Mouse (Mus musculus) limb, embryonic 14.5 days (tissue): ENCODE data around the gene Pcnx3. TPM values are rescaled to one million over a fixed set of nuclear protein-coding genes. Genes with fewer than 3 reads are reported as not detected.
A peak's percentile ranks its signal among the peaks of the same experiment; 100 is the strongest.

Source experiments
- ATAC-seq: fragments of 200-750 bp; cut with Nextera tagmentation; 2 replicates; pipeline ENCODE4 v1.8.0; 2017; ENCODE audit warnings: low read depth, moderate number of reproducible peaks, moderate TSS enrichment; ENCODE audit not compliant: low FRiP score
- DNase-seq: peaks from one replicate; pipeline ENCODE4 v3.0.0-alpha.2; 2015; ENCODE audit warnings: low spot score
- H3K27ac ChIP-seq: fragments of 300-500 bp; sonication (generic); replicated peaks from 2 replicates; pipeline ENCODE4 v1.5.1; 2014; ENCODE audit warnings: low read depth, mild to moderate bottlenecking, low read length, moderate library complexity, mixed read lengths
- H3K27me3 ChIP-seq: fragments of 300-500 bp; sonication (generic); 2 replicates; pipeline ENCODE4 v1.6.1; 2014; ENCODE audit warnings: low read length, mixed read lengths; ENCODE audit not compliant: control insufficient read depth, insufficient read depth
- H3K36me3 ChIP-seq: fragments of 300-500 bp; sonication (generic); 2 replicates; pipeline ENCODE4 v1.6.1; 2014; ENCODE audit warnings: mild to moderate bottlenecking, low read length, moderate library complexity, mixed read lengths; ENCODE audit not compliant: control insufficient read depth, insufficient read depth
- H3K4me1 ChIP-seq: fragments of 300-500 bp; sonication (generic); 2 replicates; pipeline ENCODE4 v1.6.1; 2014; ENCODE audit warnings: antibody characterized with exemption, low read length, mixed read lengths; ENCODE audit not compliant: control insufficient read depth, insufficient read depth
- H3K4me2 ChIP-seq: fragments of 300-500 bp; sonication (generic); replicated peaks from 2 replicates; pipeline ENCODE4 v1.6.1; 2014; ENCODE audit warnings: low read depth, mild to moderate bottlenecking, low read length, moderate library complexity; ENCODE audit not compliant: severe bottlenecking
- H3K4me3 ChIP-seq: fragments of 300-500 bp; sonication (generic); replicated peaks from 2 replicates; pipeline ENCODE4 v1.5.1; 2014; ENCODE audit warnings: low read length
- H3K9ac ChIP-seq: fragments of 300-500 bp; sonication (generic); 2 replicates; pipeline ENCODE4 v1.6.1; 2014; ENCODE audit warnings: mild to moderate bottlenecking, low read depth, low read length, moderate library complexity; ENCODE audit not compliant: severe bottlenecking
- H3K9me3 ChIP-seq: fragments of 300-500 bp; sonication (generic); 2 replicates; pipeline ENCODE4 v1.6.1; 2016; ENCODE audit warnings: low read length; ENCODE audit not compliant: control insufficient read depth
- POLR2A ChIP-seq: fragments of 200-500 bp; IDR thresholded peaks from 2 replicates; pipeline ENCODE4 v1.8.0; 2012; ENCODE audit warnings: inconsistent platforms, mild to moderate bottlenecking, moderate library complexity, borderline replicate concordance; ENCODE audit not compliant: insufficient read depth, insufficient read length; ENCODE audit errors: extremely low read depth
- WGBS: fragments of 180-500 bp; shearing (Covaris S2); extraction: QIAGEN DNeasy Blood & Tissue Kit; methylation state at CpG from one replicate; pipeline ENCODE4 v1.1.7; 2014; 5-methylcytosine and 5-hydroxymethylcytosine counted together
- polyA plus RNA-seq, 2 experiments: library from polyadenylated mRNA; depleted of rRNA in 1 of 2; stranded (reverse) in 1 of 2; unstranded in 1 of 2; fragments of >200 nt; fragmentation: Nextera tagmentation in 1 of 2; extraction: Ambion mirVana in 1 of 2; gene quantifications; 2 replicates each; pipeline versions ENCODE4 v1.2.1 to v1.2.3; 2012 to 2014

The Pcnx3 gene
- polyA plus RNA-seq, 2 experiments = 31.8 to 101 TPM

DNA sequence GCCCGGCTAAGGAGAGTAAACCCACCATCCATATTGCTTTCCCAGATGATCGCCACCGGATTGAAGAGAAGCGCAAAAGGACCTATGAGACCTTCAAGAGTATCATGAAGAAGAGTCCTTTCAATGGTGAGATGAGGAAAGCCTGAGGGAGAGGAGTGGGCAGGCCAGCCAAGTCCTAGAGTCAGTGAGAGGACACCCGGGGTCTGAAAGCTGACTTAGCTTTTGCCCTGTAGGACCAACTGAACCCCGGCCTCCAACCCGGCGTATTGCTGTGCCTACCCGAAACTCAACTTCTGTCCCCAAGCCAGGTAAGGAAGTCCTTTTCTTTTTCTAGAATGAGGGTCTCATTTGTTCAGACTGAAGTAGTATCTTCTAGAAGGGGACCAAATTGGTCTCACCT is 43.4 kb downstream of the Pcnx3 start:
- Histone ChIP-seq H3K9ac (no peak overlapping the region), H3K27me3 (no peaks in the 10 kb centered on the region), H3K4me1 (peaks cover 8% of the 10 kb centered on the region), H3K4me2 (no peak overlapping the region), H3K9me3 (no peaks in the 10 kb centered on the region), H3K36me3 (peaks cover 76% of the 10 kb centered on the region), H3K27ac (no peak overlapping the region), H3K4me3 (no peak overlapping the region)
- DNase-seq (no peak), ATAC-seq (no peak)
- 96% methylated on average over 9 of the region's 9 CpGs for WGBS
- no peak for TF ChIP-seq POLR2A

GRCm38 (mm10) chr19:5641641-5642040 is 47.1 kb downstream of the Pcnx3 start:
- 91% methylated on average over 8 of the region's 8 CpGs for WGBS
- Histone ChIP-seq H3K9me3 (no peaks in the 10 kb centered on the region), H3K27ac (no peak overlapping the region), H3K4me1 (peaks cover 16% of the 10 kb centered on the region), H3K36me3 (peaks cover 80% of the 10 kb centered on the region), H3K4me3 (no peak overlapping the region), H3K4me2 (no peak overlapping the region), H3K9ac (no peak overlapping the region), H3K27me3 (no peaks in the 10 kb centered on the region)
- ATAC-seq (no peak), DNase-seq (no peak)
- TF ChIP-seq POLR2A = no peak

- H3K9me3 ChIP-seq = no peaks in the 10 kb centered on the region
- H3K4me1 ChIP-seq = peaks cover 18% of the 10 kb centered on the region
- no peak overlapping the region for H3K4me3 ChIP-seq
- no peak overlapping the region for H3K9ac ChIP-seq
- WGBS = 91% methylated on average over 17 of the region's 17 CpGs
- H3K27me3 ChIP-seq = no peaks in the 10 kb centered on the region
- peaks cover 74% of the 10 kb centered on the region for H3K36me3 ChIP-seq
- ATAC-seq (no peak), DNase-seq (no peak)
- no peak overlapping the region for H3K27ac ChIP-seq
- TF ChIP-seq POLR2A = no peak
- no peak overlapping the region for H3K4me2 ChIP-seq
Observed at GRCm38 (mm10) chr19:5641021-5641420, 47.7 kb downstream of the Pcnx3 start.

- DNase-seq (no peak), ATAC-seq (no peak)
- Histone ChIP-seq H3K36me3 (peaks cover 67% of the 10 kb centered on the region), H3K4me2 (no peak overlapping the region), H3K9ac (no peak overlapping the region), H3K4me3 (no peak overlapping the region), H3K4me1 (peaks cover 18% of the 10 kb centered on the region), H3K27me3 (no peaks in the 10 kb centered on the region), H3K9me3 (no peaks in the 10 kb centered on the region), H3K27ac (no peak overlapping the region)
- TF ChIP-seq POLR2A = no peak
- WGBS = 54% methylated on average over 9 of the region's 9 CpGs
Observed at GRCm38 (mm10) chr19:5640339-5640738, 48.4 kb downstream of the Pcnx3 start.

GRCm38 (mm10) chr19:5638416-5639005 is 50.2 kb downstream of the Pcnx3 start:
- Histone ChIP-seq H3K27ac (no peak overlapping the region), H3K36me3 (peaks cover 49% of the 10 kb centered on the region), H3K4me2 (peak overlapping the region; percentile 95), H3K9ac (peak overlapping the region; percentile 88), H3K9me3 (no peaks in the 10 kb centered on the region), H3K4me1 (peaks cover 18% of the 10 kb centered on the region), H3K4me3 (peak overlapping the region; percentile 82), H3K27me3 (no peaks in the 10 kb centered on the region)
- 90% methylated on average over 18 of the region's 18 CpGs for WGBS
- DNase-seq = no peak
- no peak for ATAC-seq
- no peak for TF ChIP-seq POLR2A
